Comparison of ENCODE assay signal across 8 mouse cellular contexts in the genomic region with DNA sequence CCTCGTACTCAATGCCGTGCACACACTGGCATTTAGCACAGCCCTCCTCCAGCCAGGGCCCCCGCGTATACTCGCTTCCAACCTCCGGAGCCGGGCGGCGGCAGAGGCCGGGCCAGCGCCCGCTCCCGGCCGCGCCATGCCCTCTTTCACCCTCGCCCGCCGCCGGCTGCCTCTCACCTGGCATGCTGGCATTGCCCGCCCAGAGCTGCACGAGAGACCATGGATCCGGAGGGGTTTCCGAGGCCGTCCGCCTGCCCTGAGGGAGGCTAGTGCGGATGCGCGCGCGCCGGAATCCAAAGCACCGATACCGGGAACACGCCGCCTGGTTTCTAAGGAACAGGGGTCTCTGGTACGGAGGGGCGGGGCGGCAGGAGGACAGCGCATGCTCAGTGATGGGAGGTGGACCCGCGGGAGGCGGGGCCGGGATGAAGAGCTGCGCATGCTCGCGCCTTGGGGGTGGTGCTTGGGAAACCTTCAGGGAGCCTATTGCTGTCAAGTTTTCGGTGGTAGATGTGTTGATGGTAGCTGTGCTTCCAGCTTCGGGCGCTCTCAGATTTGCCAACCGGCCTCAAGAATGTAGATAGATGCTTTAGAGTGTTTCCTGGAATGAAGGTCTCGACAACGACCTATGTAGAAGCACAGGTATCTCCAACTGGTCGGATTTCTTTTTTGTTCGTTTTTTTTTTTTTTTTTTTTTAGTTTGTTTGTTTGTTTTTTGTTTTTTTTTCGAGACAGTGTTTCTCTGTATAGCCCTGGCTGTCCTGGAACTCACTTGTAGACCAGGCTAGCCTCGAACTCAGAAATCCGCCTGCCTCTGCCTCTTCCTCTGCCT. TPM values are rescaled to one million over a fixed set of nuclear protein-coding genes. Genes with fewer than 3 reads are reported as not detected.
DNase-seq lines count a peak whose midpoint lies in the region; ATAC-seq lines count a peak whose summit lies in the region.

A gene (minus strand): TSS at position 388 of the 832 bp plus-strand sequence.

- ATAC-seq in intestine, embryonic 14.5 days (replicated peaks; ENCODE audit: low FRiP score, low TSS enrichment, low read depth), result peak; percentile 92

- H3K27me3 ChIP-seq in intestine, embryonic 14.5 days (replicated peaks; ENCODE audit: control insufficient read depth, insufficient read depth, low read length), result no peaks in the 10 kb centered on the region

- H3K4me2 ChIP-seq in intestine, embryonic 14.5 days (ENCODE audit: low read length), result peak within 1 kb of the TSS; percentile 85

- 4% methylated on average over 57 of the region's 57 CpGs for WGBS in intestine, embryonic 14.5 days

- H3K4me1 ChIP-seq in intestine, embryonic 14.5 days (replicated peaks; ENCODE audit: control insufficient read depth, insufficient read depth, low read length), result peaks cover 3% of the 10 kb centered on the region; the same call in 1 of the 2 replicates

- no peaks in the 10 kb centered on the region for H3K9me3 ChIP-seq in intestine, embryonic 14.5 days (ENCODE audit: control insufficient read depth, low read length)

- intact Hi-C loops in gastrocnemius, postnatal 14 days (cut with DNase I; ENCODE audit: low total_unique reads), result no loop called here
- intact Hi-C loops in left cerebral cortex, postnatal 14 days (cut with DNase I), result no loop called here

- H3K9ac ChIP-seq in intestine, embryonic 14.5 days (ENCODE audit: low read length), result peak within 1 kb of the TSS; percentile 66

- H3K36me3 ChIP-seq in intestine, embryonic 14.5 days (ENCODE audit: control insufficient read depth, insufficient read depth, low read length), result no peaks in the 10 kb centered on the region

- H3K27ac ChIP-seq in intestine, embryonic 14.5 days (ENCODE audit: low read depth), result peak within 1 kb of the TSS; percentile 14; the same call in 1 of the 2 replicates

- H3K4me3 ChIP-seq in intestine, embryonic 14.5 days (ENCODE audit: low read depth, low read length), result peak within 1 kb of the TSS; percentile 84

- peak; percentile 98 to 100 for DNase-seq in adrenal gland, adult (ENCODE audit: inconsistent age in 2 of 2, low spot score in 1 of 2)
- DNase-seq in embryo, embryonic 10.5 days (ENCODE audit: low spot score), result peak; percentile 97
- peak; percentile 97 for DNase-seq in gastrocnemius, postnatal 14 days
- DNase-seq in intestine, embryonic 14.5 days (ENCODE audit: low spot score), result peak; percentile 97
- DNase-seq in left cerebral cortex, postnatal 14 days (ENCODE audit: low spot score in 2 of 2), result peak; percentile 97
- peak; percentile 97 for DNase-seq in mesoderm, embryonic 11.5 days (ENCODE audit: low read depth, low spot score)
- DNase-seq in right cerebral cortex, postnatal 36 days (ENCODE audit: low spot score in 2 of 2), result peak; percentile 94
- peak; percentile 98 for DNase-seq in yolk sac, embryonic 10.5 days (ENCODE audit: low spot score)

RNA-seq across cellular contexts. Expression of the gene that starts here (rescaled TPM):
- 1 to 10 TPM; 7.8 to 7.9 TPM for total RNA-seq in gastrocnemius, postnatal 14 days (2021)
- polyA plus RNA-seq in intestine, embryonic 14.5 days (2014; fragmentation: Nextera tagmentation; extraction: Ambion mirVana), result 11.3 and 11.8 TPM in 2 replicates
- total RNA-seq in left cerebral cortex, postnatal 14 days (2021), result 10 to 100 TPM; 20.6 to 20.9 TPM

Comparison
In these comparisons a context has a peak if more than half of its experiments do, and no peak if none do; other contexts are left out.
1. Peak in every context shown above with its lines: DNase-seq, ATAC-seq, H3K4me3 ChIP-seq and H3K27ac ChIP-seq.